Mouse (Mus musculus): Measurements from ENCODE around the gene Cngb1. TPM values are rescaled to one million over a fixed set of nuclear protein-coding genes. Genes with fewer than 3 reads are reported as not detected.
A peak's percentile ranks its signal among the peaks of the same experiment; 100 is the strongest.

Cngb1 gene
- polyA plus RNA-seq, 1 experiment from 2014 or later, result not detected

GRCm38 (mm10) chr8:95209924-95210323 is 96.5 kb downstream of the Cngb1 start:
- no peak for ATAC-seq (ENCODE audit: low read depth)

DNA sequence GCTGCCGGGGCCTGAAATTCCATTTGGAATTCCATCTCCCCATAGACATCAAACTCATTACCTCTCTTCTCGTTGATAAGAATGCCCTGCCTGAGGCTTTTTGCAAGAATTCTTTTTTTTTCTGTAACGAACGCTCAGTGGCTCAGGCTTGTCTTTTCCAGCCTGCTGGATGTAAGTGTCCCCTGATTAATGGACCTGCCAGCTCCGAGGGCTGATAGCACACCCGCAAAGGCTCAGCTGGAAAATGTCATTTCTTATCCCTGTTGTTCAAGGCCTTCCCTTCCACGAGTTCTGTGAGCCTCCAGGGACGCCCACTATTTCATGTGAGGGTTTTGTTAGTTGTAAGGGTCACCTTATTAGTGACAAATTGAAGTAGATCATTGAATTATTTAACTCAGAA is 100.4 kb downstream of the Cngb1 start:
- H3K9me3 ChIP-seq (replicated peaks), result no peaks in the 10 kb centered on the region
- no peak overlapping the region for H3K9ac ChIP-seq
- H3K4me2 ChIP-seq, result no peak overlapping the region
- H3K36me3 ChIP-seq, result no peaks in the 10 kb centered on the region
- H3K4me1 ChIP-seq (replicated peaks), result no peaks in the 10 kb centered on the region
- DNase-seq (no peak), ATAC-seq (ENCODE audit: low read depth) (no peak)
- H3K27me3 ChIP-seq, result no peaks in the 10 kb centered on the region
- H3K27ac ChIP-seq, result no peak overlapping the region
- WGBS (ENCODE audit: insufficient replicate concordance), result 46% methylated on average over 8 of the region's 8 CpGs
- no peak overlapping the region for H3K4me3 ChIP-seq (replicated peaks)

More at GRCm38 (mm10) chr8:95209924-95210323, 96.5 kb downstream of the Cngb1 start:
- Histone ChIP-seq H3K4me3 (replicated peaks) (no peak overlapping the region), H3K27ac (no peak overlapping the region), H3K9me3 (replicated peaks) (no peaks in the 10 kb centered on the region), H3K4me2 (no peak overlapping the region), H3K27me3 (no peaks in the 10 kb centered on the region), H3K9ac (no peak overlapping the region), H3K4me1 (replicated peaks) (no peaks in the 10 kb centered on the region), H3K36me3 (no peaks in the 10 kb centered on the region)
- DNase-seq, result no peak
- 52% methylated on average over 11 of the region's 11 CpGs for WGBS (ENCODE audit: insufficient replicate concordance)

DNA sequence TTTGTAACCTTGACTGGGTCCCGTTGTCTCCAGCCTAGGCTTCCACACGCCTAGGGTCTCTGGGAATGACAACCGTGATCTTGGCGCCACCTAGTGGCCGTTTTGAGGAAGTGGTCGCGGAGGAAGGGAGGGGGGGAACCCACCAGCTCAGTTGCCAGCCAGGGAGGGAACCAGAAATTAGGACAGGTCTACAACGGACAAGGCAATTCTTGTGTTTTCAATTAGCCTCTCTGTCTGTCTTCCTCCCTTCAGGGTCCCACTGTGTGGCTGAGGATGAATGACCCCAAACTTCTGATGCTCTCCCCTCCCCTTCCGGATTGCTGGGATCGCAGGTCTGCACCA is 102.4 kb downstream of the Cngb1 start:
- DNase-seq, result peak; percentile 17
- Histone ChIP-seq H3K4me2 (no peak overlapping the region), H3K27ac (no peak overlapping the region), H3K27me3 (no peaks in the 10 kb centered on the region), H3K9me3 (replicated peaks) (no peaks in the 10 kb centered on the region), H3K36me3 (no peaks in the 10 kb centered on the region), H3K4me3 (replicated peaks) (no peak overlapping the region), H3K4me1 (replicated peaks) (no peaks in the 10 kb centered on the region), H3K9ac (no peak overlapping the region)
- WGBS (ENCODE audit: insufficient replicate concordance), result 18% methylated on average over 10 of the region's 10 CpGs
- ATAC-seq (ENCODE audit: low read depth), result no peak

DNA sequence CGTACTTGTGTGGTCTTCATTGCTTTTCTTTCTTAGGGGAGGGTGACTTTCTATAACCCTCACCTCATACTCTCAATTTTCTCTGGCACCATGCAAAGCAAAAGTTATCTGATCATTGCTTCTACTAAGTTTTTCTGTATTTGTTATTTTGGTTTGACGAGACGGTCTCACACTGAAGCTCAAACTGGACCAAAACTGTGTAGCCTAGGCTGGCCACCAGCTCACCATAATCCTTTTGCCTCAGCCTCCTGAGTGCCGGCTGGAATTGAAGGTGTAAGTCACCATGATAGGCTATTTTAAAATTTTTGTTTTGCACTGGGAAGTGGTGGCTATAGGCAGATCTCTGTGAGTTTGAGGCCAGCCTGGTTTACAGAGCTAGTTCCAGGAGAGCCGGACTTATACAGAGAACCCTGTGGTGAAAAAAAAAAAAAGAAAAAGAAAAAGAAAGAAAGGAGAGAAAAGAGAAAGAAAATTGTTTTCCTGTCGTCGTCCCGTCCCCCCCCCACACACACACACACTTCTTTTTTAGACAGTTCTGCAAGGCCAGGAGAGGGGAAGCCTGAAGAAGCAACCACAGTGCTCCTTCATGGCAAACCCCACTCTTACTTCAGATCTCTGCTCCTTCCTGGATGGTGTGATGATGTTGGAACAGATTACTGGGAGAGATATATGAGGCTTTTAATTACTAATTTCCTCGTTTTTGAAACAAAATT is 102.9 kb downstream of the Cngb1 start:
- Histone ChIP-seq H3K27me3 (no peaks in the 10 kb centered on the region), H3K36me3 (no peaks in the 10 kb centered on the region), H3K9ac (no peak overlapping the region), H3K27ac (no peak overlapping the region), H3K4me3 (replicated peaks) (no peak overlapping the region), H3K9me3 (replicated peaks) (no peaks in the 10 kb centered on the region), H3K4me2 (no peak overlapping the region), H3K4me1 (replicated peaks) (no peaks in the 10 kb centered on the region)
- DNase-seq (no peak), ATAC-seq (ENCODE audit: low read depth) (no peak)
- WGBS (ENCODE audit: insufficient replicate concordance), result 42% methylated on average over 9 of the region's 9 CpGs

GRCm38 (mm10) chr8:95202649-95203275 is 103.6 kb downstream of the Cngb1 start, which contains the start of gene Kifc3:
Kifc3 (minus strand) TSS chr8:95202812.
- WGBS (ENCODE audit: insufficient replicate concordance), result 62% methylated on average over 14 of the region's 14 CpGs
- Histone ChIP-seq H3K9me3 (replicated peaks) (no peaks in the 10 kb centered on the region), H3K9ac (no peak within 1 kb of the TSS), H3K4me3 (replicated peaks) (no peak within 1 kb of the TSS), H3K27ac (no peak within 1 kb of the TSS), H3K27me3 (no peaks in the 10 kb centered on the region), H3K4me2 (no peak within 1 kb of the TSS), H3K4me1 (replicated peaks) (no peaks in the 10 kb centered on the region), H3K36me3 (no peaks in the 10 kb centered on the region)
- DNase-seq (no peak), ATAC-seq (ENCODE audit: low read depth) (no peak)

DNA sequence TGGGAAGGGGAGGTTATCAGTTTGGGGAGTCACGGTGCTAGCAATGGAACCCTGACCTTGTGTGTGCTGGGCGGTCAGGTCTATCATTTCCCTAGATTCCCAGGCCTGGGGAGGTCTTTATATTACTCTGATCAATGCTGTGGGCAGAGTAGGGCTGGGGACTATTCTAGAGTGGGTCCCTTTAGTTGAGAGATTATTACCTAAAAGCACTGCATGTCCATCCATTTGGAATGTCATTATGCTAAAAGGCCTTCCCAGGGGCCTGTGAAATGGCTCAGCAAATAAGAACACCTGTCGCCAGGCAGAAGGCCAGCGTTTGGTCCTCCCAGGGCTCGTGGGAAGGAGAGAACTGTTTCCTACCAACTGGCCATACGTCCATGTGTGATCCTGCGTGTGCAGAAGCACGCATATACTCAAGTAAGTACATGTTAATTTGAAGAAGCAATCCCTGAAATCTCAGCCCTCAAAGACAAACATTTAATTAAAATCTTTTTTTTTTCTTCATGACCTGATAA is 104.3 kb downstream of the Cngb1 start:
- Histone ChIP-seq H3K4me3 (replicated peaks) (no peak overlapping the region), H3K9ac (no peak overlapping the region), H3K27ac (no peak overlapping the region), H3K4me2 (no peak overlapping the region), H3K9me3 (replicated peaks) (no peaks in the 10 kb centered on the region), H3K4me1 (replicated peaks) (no peaks in the 10 kb centered on the region), H3K36me3 (no peaks in the 10 kb centered on the region), H3K27me3 (no peaks in the 10 kb centered on the region)
- no peak for ATAC-seq (ENCODE audit: low read depth)
- WGBS (ENCODE audit: insufficient replicate concordance), result 63% methylated on average over 8 of the region's 8 CpGs
- no peak for DNase-seq

DNA sequence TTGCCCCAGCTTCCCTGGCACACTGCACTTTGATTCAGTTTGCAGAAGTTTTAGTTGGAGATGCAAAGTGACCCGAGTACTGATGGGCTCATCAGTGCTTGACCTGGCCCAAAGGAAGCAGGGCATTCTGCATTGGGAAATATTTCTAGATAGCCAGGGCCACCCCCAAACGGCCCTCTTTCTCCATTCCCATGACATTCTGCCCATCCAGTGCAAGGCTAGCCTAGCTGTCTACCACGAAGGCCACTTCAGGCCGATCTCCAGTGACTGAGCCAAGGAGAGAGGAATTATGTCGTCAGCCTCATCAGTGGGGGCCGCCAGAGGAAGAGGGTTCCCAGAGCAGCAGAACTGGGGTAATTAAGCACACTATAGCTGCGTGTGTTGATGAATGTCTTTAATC is 104.9 kb downstream of the Cngb1 start:
- Histone ChIP-seq H3K27me3 (no peaks in the 10 kb centered on the region), H3K27ac (no peak overlapping the region), H3K4me1 (replicated peaks) (no peaks in the 10 kb centered on the region), H3K4me2 (no peak overlapping the region), H3K36me3 (no peaks in the 10 kb centered on the region), H3K9ac (no peak overlapping the region), H3K4me3 (replicated peaks) (no peak overlapping the region), H3K9me3 (replicated peaks) (no peaks in the 10 kb centered on the region)
- ATAC-seq (ENCODE audit: low read depth) (no peak), DNase-seq (no peak)
- WGBS (ENCODE audit: insufficient replicate concordance), result 58% methylated on average over 7 of the region's 7 CpGs

DNA sequence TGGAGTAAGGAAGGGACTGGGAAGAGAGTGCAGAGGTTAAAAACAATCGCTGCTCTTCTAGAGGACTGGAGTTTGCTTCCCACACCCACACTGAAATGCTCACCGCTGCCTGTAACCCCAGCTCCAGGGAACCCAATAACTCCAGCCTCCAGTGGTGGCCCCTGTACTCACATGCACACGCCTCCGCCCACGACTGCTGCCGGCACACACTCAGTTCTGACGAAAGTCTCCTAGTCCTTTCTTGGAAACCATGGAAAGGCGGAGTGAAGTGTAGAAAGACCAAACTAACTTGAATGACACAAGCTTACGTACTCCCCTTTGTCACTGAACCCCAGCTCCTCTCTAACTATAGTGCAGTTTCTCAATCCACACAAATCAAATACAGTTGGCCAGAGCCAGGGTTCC is 106.4 kb downstream of the Cngb1 start:
- H3K9me3 ChIP-seq (replicated peaks), result no peaks in the 10 kb centered on the region
- WGBS (ENCODE audit: insufficient replicate concordance), result 62% methylated on average over 9 of the region's 9 CpGs
- H3K36me3 ChIP-seq, result no peaks in the 10 kb centered on the region
- DNase-seq (no peak), ATAC-seq (ENCODE audit: low read depth) (no peak)
- H3K27me3 ChIP-seq, result no peaks in the 10 kb centered on the region
- H3K9ac ChIP-seq, result no peak overlapping the region
- H3K4me3 ChIP-seq (replicated peaks), result no peak overlapping the region
- 0 out of 2 replicates have a peak overlapping the region, but pooled peaks have one; percentile 8 for H3K4me2 ChIP-seq
- no peak overlapping the region for H3K27ac ChIP-seq
- no peaks in the 10 kb centered on the region for H3K4me1 ChIP-seq (replicated peaks)

- no peaks in the 10 kb centered on the region for H3K27me3 ChIP-seq
- H3K4me2 ChIP-seq, result no peak overlapping the region
- 45% methylated on average over 11 of the region's 11 CpGs for WGBS (ENCODE audit: insufficient replicate concordance)
- peaks cover 6% of the 10 kb centered on the region for H3K4me1 ChIP-seq (replicated peaks)
- DNase-seq, result no peak
- no peaks in the 10 kb centered on the region for H3K36me3 ChIP-seq
- no peaks in the 10 kb centered on the region for H3K9me3 ChIP-seq (replicated peaks)
- H3K4me3 ChIP-seq (replicated peaks), result no peak overlapping the region
- H3K9ac ChIP-seq, result no peak overlapping the region
- H3K27ac ChIP-seq, result no peak overlapping the region
- ATAC-seq (ENCODE audit: low read depth), result no peak
These were observed 110.7 kb downstream of the Cngb1 start for GRCm38 (mm10) chr8:95195728-95196127.

- Histone ChIP-seq H3K9ac (no peak overlapping the region), H3K4me3 (replicated peaks) (no peak overlapping the region), H3K27ac (no peak overlapping the region), H3K4me2 (no peak overlapping the region), H3K4me1 (replicated peaks) (peaks cover 6% of the 10 kb centered on the region), H3K9me3 (replicated peaks) (no peaks in the 10 kb centered on the region), H3K36me3 (no peaks in the 10 kb centered on the region), H3K27me3 (no peaks in the 10 kb centered on the region)
- no peak for DNase-seq
- WGBS (ENCODE audit: insufficient replicate concordance), result 63% methylated on average over 9 of the region's 9 CpGs
- ATAC-seq (ENCODE audit: low read depth), result no peak
These were observed 114.7 kb downstream of the Cngb1 start for GRCm38 (mm10) chr8:95191497-95192175.

Measured in liver, embryonic 13.5 days (tissue).